Mouse (Mus musculus) retina, postnatal 7 days (tissue): ENCODE data around the gene Pld5.

Experiments used
- DNase-seq: peaks from one replicate; pipeline ENCODE4 v3.0.0-alpha.2; 2012; ENCODE audit warnings: low read depth, low spot score

Pld5 gene

DNA sequence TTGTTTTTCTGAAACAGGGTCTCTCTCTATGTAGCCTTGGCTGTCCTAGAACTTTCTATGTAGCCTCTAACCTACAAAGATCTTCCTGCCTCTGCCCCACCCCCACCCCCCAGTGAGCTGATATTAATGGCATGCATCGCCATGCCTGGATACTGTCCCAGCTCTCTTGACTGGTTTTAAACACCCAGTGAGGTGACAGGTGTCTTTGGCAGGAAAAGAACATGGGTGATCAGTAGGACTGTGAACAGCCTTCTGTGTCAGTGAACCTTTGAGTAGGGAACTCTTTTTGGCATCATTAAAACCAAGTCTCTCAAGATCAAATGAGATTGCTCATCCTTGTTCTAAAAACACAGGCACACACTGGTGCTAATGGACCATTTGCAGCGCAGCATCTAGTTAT, 313.3 kb downstream of the Pld5 start:
- DNase-seq: no peak

DNA sequence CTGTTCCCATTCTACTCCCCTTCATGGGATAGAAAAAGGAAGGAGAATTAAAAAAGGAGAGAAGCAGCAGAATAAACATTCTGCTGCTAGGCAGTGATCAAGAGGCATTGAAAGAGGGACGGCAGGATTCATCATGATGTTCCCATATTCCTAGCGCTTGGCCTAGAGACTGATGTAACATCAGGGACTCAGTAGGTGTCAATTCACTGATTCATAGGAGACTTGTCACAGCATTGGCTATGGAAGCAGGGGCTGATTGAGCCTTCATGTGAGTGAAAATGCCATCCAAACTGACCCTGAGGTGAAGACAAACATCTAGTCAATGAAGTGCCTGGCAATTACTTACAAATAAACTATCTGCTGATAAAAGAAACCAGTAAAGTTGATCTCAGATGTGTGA, 324.3 kb downstream of the Pld5 start:
- DNase-seq: no peak

DNA sequence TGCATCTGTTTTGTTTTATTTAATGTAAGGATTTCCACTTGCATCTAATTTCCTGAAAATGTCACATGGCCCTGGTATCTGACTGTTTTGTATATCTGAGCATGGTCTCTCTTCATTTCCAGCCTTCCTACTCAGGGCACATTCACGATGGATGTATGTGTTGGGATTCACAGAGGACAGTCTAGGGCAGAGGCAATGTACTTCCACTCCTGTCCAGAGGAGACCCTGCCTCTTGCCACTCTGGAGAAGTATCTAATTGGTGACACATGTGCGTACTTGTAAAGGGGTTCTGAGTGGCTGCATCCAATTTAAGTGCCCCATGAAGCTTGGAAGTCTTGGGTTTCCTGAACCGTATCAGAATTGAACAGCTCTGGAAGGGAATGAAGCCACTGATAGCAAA, 324.7 kb downstream of the Pld5 start:
- no peak for DNase-seq

DNA sequence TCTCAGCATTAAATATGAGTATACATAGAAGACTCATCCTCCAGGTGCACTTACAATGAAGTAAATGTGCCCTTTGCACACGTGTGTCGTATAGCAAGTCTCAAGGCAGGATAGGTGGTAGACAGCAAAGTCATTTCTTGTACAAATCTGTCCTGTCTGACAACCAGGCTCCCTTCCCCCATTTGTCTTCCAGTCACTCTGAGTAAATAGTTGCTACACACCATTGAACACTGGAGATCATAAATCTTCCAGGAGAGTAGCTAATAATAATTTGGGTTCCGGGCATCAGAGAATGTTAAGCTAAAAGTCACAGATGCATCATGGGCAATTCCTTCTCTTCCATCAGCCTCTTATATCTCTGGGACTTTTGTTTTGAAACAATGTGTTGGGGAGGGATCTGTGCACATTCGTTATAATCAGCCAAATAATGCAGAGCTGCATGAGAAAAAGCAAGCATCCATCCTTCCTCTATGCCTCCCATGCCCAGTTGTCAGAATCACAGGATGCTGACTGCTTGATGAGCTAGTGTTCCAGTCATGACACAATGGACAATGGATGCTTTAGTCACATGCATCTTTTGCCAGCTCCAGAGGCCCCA, 328.3 kb downstream of the Pld5 start:
- no peak for DNase-seq

DNA sequence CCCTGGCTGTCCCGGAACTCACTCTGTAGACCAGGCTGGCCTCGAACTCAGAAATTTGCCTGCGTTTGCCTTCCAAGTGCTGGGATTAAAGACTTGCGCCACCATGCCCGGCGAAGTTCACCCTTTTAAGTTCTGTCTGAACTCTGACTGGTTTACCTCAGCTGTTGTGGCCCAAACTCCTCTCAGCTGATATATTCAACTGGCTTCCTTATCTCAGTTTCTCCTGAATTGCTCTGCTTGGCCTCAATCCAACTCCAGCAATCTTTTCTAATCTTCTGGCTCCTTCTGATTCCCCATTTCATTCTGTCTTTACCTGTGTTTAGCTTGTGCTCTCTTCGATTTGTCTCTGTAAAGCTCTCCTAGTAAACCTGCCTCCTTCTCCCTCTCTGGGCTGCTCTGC, 331.9 kb downstream of the Pld5 start:
- no peak for DNase-seq

DNA sequence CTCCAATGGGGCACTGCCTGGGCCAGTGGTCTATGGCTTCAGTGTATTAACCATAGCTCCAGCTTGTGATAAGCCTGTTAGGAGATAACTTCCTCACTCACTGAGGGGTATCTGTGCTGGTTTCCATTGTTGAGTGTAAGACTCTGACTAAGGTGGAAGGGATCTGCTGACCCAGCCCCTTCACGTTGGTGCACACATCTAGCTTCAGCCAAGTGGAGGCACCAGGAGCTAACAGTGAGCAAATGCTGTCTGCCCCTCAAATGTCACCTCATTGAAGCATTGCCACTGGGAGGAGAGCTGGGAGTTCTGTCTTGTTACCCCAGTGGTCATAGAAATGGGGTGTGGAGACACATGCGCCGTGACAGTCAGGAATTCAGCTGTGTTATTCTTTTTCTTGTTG, 336.4 kb downstream of the Pld5 start:
- no peak for DNase-seq

DNA sequence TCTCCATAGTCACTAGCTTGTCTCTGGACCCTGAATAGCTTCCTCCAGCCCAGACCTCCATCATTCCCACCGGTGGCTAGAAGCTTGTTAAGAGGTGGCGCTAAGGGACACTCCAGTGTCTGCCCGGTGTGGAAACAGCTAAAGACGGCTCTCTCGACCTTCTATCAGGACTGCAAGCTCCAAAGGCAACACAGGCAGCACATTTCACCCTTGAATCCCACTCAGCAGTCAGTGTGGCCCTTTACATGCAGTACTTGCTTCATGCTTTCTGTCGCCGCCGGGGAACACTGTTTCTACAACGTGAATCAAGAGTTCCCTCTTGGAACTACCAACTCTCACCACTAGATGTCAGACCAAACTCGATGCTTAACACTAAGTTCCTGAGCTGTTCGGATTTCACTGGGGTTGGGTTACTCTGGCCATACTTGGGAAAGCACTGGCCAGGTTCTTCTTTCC, 338.8 kb downstream of the Pld5 start:
- DNase-seq: peak; percentile 79

DNA sequence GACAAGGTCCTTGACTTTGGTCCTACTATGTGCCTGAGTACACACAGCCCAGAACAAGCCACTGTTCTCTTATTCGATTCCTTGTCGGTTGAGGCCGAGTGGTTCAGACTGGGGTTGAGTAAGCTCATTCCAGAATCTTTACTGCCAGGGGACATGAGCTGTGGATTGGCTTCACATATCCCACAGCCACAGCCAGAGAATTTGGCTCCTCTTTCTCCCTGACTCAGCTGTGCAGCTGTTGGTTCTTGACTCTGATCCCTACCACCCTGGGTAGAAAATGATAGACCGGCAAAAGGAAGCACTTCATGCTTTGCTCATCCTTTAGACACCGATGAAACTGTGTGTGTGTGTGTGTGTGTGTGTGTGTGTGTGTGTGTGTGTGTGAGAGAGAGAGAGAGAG, 343.7 kb downstream of the Pld5 start:
- no peak for DNase-seq

DNA sequence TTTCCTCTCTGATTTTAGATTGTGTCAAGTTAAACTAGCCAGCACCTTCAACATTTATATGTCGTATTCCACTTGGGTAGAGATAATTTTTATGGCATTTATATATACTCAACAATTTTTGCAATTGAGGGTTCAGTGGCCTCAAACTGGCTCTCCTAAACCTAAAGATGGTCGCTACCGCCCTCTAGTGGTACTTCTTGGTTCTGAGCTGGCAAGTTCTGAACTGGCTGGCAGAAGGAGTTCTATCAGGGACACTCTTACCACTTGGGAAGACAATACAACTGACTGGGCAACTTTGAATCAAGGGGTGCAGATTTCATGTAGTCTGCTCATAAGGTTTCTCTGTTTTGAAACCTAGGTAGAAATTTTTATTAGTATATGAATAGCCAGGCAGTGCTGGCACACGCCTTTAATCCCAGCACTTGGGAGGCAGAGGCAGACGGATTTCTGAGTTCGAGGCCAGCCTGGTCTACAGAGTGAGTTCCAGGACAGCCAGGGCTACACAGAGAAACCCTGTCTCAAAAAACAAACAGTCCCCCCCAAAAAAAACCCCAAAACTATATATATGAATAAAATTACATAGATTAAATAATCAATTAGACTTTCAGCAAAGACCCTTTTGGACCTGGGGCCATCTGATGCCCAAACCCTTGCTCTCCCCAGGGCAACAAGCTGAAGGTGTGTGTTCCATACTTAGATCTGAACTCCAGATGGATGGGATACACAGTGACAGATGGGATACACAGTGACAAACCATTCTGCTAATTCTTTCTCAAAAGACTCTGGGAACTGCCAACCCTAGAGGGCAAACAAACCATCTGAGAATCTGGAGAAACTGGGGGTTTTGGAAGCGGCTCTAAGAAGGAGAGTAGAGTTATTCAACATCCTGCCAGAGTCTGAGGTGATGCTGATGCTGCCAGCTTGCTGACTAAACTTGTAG, 351.0 kb downstream of the Pld5 start:
- peak; percentile 58 for DNase-seq

DNA sequence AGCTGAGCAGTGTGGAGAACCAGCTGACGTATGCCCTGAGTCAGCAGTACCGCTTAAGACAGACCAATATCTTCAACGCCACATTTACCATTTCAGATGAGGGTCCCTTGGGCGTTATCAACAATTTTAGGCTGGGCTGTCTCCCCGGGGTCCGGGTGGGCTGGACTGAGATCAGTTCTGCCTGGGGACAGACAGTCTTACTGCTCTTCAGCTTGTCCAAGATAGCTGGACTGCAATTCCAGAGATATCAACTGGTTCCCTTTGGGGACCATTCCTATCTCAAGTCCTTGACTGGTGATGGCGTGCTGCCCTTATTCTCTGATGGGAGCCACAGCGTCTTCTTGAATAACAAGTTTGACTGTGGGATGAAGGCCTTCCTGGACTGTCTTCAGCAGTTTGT, 354.0 kb downstream of the Pld5 start:
- DNase-seq: no peak

DNA sequence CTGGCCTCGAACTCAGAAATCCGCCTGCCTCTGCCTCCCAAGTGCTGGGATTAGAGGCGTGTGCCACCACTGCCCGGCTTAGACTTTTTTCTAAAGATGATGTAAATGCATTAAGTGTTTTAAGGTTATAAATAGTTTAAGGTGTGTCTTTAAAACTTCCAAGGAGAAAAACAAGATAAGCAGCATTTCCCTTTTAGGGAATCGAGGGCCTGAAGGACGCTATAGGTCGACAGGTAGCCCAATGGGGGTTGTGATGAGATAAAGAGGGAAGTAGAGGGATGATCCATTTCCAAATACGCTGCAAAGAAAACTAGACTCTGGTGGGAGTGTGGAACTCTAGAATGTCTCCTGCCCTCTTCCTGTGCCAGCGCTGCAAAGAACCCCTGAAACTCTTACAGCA, 355.1 kb downstream of the Pld5 start, which contains the start of gene Gm38100:
Gm38100 (plus strand) TSS at position 301 of the 400 bp plus-strand sequence.
- DNase-seq: no peak

DNA sequence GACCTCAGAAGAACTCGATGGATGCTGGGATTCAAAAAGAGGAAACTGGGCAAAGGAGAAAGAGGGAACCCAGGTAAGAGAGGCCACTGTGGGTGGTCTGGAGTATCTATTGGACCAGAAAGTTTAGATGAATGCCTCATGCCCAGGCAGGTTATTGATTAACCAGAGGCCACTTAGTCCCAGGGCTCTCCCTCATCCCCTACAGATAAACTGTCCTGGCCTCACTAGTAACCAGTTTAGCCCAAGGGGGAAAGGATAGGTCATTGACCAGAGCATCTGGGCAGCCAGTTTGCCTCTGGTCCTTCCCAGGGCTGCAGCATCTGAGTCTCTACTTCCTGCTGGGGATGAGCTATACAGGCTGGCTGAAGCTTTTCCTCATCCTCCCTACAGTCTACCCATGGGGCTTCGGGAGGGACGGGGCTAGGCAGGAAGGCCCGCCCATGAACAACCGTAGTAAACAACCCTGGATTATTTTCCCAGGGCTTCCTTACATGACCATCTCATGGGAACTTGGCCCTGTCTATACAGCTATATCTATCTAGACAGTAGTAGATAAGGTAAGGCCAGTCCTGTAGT, 361.3 kb downstream of the Pld5 start:
- DNase-seq: no peak
